ENCODE assay signal across 8 mouse cellular contexts in genomic region chr10:29532821-29533715, GRCm38 (mm10). TPM values are rescaled to one million over a fixed set of nuclear protein-coding genes. Genes with fewer than 3 reads are reported as not detected.
DNase-seq lines count a peak whose midpoint lies in the region; ATAC-seq lines count a peak whose summit lies in the region.

No protein-coding gene starts in this region.

- peak overlapping the region; percentile 47 for H3K27ac ChIP-seq in intestine, embryonic 14.5 days (ENCODE audit: low read depth)

- H3K4me1 ChIP-seq in intestine, embryonic 14.5 days (replicated peaks; ENCODE audit: control insufficient read depth, insufficient read depth, low read length), result 0 out of 2 replicates have a peak, but pooled peaks cover 2% of the 10 kb centered on the region

- no peaks in the 10 kb centered on the region for H3K9me3 ChIP-seq in intestine, embryonic 14.5 days (ENCODE audit: control insufficient read depth, low read length)

- peak; percentile 85 for DNase-seq in adrenal gland, postnatal 14 days
- DNase-seq in embryo, embryonic 11.5 days (ENCODE audit: low read depth, low spot score), result peak; percentile 81
- peak; percentile 53 to 77 for DNase-seq in gastrocnemius, postnatal 4 days (ENCODE audit: low spot score in 2 of 2)
- DNase-seq in intestine, embryonic 14.5 days (ENCODE audit: low spot score), result peak; percentile 90
- peak; percentile 56 to 65 for DNase-seq in left cerebral cortex, adult 8-10 months (ENCODE audit: low spot score in 2 of 2)
- peak; percentile 78 to 82 for DNase-seq in lung, postnatal 4 days
- DNase-seq in right cerebral cortex, postnatal 10 days (ENCODE audit: low spot score in 2 of 2), result peak; percentile 92 to 94
- no peak for DNase-seq in natural killer cell, adult 2 months (ENCODE audit: low spot score in 2 of 2)

- ATAC-seq in intestine, embryonic 14.5 days (replicated peaks; ENCODE audit: low FRiP score, low TSS enrichment, low read depth), result no peak; the same call in 1 of the 2 replicates

- H3K4me3 ChIP-seq in intestine, embryonic 14.5 days (ENCODE audit: low read depth, low read length), result peak overlapping the region; percentile 76

- 1% methylated on average over 30 of the region's 30 CpGs for WGBS in intestine, embryonic 14.5 days

- no peaks in the 10 kb centered on the region for H3K36me3 ChIP-seq in intestine, embryonic 14.5 days (ENCODE audit: control insufficient read depth, insufficient read depth, low read length)

- H3K4me2 ChIP-seq in intestine, embryonic 14.5 days (ENCODE audit: low read length), result peak overlapping the region; percentile 73

- peaks cover 8% of the 10 kb centered on the region for H3K27me3 ChIP-seq in intestine, embryonic 14.5 days (replicated peaks; ENCODE audit: control insufficient read depth, insufficient read depth, low read length)

- peak overlapping the region; percentile 57 for H3K9ac ChIP-seq in intestine, embryonic 14.5 days (ENCODE audit: low read length)

RNA-seq across cellular contexts. Expression of gene Rspo3, which starts 2.6 kb away (rescaled TPM):
- 9.0 and 9.5 TPM in 2 replicates for total RNA-seq in adrenal gland, postnatal 14 days (2021)
- total RNA-seq in gastrocnemius, postnatal 4 days (2021), result 1 to 10 TPM; 6.1 to 7.0 TPM
- 20.6 and 27.5 TPM in 2 replicates for polyA plus RNA-seq in intestine, embryonic 14.5 days (2014; fragmentation: Nextera tagmentation; extraction: Ambion mirVana)
- 10 to 100 TPM; 10.0 to 10.9 (median 10.4) TPM for total RNA-seq in left cerebral cortex, adult 8-10 months (2022)

Comparison
In these comparisons a context has a peak if more than half of its experiments do, and no peak if none do; other contexts are left out.
1. DNase-seq: peak in adrenal gland, postnatal 14 days (single experiment), embryo, embryonic 11.5 days (single experiment), gastrocnemius, postnatal 4 days (2 of 2), intestine, embryonic 14.5 days (single experiment), left cerebral cortex, adult 8-10 months (2 of 2), lung, postnatal 4 days (2 of 2) and right cerebral cortex, postnatal 10 days (2 of 2); none in natural killer cell, adult 2 months (0 of 2).